Mouse (Mus musculus) heart, adult 11 months (tissue): ENCODE data around the gene Trp53inp2.
A peak's percentile ranks its signal among the peaks of the same experiment; 100 is the strongest.

Experiments used
- DNase-seq: peaks from one replicate; pipeline ENCODE4 v3.0.0; 2022

The Trp53inp2 gene

DNA sequence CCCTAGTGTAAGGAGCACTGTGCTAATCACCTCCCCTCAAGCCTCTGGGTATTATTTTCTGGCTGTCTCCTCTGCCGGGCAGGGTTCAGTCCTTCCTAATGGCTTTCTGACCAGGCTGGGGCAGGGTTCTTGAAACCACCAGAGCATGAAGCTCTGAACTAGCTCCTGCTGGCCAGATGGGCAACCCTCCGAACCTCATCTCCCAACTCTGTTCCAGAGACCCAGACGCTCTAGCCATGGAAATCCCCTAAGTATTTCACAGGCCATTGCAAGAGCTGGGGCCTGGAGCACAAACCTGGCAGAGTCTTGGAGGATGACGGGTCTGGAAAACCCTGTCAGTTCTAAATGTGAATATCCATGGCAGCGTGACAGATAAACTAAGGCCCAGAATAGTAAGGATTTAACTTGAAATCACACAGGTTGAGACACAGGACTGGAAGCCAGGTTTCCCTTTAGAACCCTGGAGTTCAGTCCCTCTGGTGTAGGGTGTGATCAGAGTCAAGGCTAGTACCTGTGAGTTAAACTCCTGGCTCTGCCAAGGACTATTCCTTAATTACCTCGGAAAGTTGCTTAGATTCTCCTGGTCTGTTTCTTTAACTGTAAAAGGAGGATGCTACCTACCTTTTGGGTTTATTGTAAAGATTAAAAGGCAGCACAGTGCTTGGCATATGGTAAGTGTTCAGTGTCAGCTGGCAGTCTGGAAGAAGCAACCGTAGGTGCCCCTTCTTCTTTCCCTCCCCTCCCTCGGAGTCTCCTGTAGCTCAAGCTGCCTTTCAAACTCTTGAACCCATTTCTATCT is at the start of gene Trp53inp2:
Gene Trp53inp2 (plus strand): TSS at position 799 of the 799 bp plus-strand sequence.
- peak; percentile 91 for DNase-seq

DNA sequence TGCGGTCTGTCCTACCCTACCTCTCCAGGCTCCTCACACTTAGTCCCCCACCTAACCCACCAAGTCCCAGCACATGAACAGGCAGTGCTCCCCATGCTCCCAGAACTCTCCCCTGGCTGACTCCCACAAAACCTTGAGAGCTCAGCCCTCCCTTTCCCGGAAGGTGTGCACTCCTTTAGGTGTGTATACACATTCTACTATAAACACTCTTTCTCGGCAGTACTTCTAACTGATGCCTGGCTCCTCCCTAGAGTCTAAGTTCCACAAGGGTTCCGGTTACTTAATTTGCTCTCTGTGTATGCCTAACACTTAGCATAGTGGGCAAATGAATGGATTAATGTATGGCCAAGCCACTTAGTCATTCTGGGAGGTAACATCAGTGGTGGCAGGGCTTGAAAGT is 49.5 kb upstream of the Trp53inp2 start:
- DNase-seq = no peak

DNA sequence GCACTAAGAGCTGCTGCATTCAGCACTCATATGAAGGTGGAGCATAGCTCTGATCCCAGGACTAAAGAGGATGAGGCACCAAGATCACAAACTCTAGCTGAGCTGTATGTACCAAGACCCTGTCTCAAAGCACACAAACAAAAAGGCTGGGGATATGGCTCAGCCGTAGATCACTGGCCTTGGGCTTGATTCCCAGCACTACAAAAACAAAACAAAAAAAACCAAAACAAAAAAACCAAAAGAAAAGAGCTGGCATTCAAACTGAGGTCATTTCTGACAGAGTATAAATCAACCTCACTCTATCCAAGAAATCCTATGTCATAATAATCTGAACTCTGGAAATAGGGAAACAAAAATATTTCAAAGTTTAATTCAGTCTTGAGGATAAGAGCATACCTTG is 47.4 kb upstream of the Trp53inp2 start:
- peak; percentile 34 for DNase-seq

DNA sequence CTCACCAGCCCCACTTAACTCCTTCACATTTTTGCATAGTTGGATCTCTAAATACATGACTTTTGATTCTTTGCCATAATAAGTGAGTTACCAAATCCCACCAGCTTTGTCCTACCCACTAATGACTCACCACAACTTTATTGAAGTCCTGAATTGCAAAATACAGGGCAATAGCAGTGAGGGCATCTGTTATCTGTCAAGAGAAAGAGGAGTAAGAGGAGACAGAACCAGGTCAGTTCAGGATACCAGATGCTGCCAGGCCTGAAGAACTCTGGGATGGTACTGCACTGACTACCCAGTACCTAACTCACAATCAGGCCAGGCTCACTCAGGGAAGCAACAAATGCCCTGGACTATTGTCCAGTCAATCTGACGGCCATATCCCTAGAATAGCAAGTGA is 45.6 kb upstream of the Trp53inp2 start:
- peak; percentile 68 for DNase-seq

DNA sequence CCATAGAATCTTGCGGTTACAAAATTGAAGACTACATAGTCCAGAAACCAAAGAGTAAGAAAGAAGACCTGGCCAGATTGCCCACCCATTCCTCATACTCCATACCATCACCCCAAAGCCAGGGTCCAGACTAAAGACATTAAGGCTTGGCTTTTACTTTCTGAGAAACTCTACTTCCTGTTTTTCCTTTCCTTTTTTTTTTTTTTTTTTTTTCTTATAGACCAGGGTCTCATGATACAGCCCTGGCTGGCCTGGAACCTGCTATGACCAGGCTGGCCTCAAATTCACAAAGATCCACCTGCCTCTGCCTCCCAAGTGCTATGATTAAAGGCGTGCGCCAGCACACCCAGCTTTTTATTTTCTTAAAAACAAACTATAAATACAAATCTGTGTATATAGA is 44.6 kb upstream of the Trp53inp2 start:
- no peak for DNase-seq

DNA sequence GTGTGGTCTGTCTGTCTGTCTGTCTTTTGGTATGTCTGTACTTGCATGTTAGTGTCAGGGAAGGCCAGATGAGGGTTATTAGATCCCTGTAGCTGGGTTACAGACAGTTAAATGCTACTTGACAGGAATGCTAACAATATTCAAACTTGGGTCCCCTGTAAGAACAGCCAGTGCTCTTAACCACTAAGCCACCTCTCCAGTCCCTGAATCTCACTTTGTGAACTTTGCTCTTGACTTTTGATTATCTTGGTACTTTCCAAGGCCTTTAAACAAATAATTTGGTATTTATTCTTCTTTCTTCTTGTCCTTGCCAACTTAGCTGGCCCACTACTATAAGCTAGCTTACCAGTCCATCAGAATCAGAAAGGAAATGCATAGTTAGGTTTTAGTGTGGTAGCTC is 40.7 kb upstream of the Trp53inp2 start:
- no peak for DNase-seq

DNA sequence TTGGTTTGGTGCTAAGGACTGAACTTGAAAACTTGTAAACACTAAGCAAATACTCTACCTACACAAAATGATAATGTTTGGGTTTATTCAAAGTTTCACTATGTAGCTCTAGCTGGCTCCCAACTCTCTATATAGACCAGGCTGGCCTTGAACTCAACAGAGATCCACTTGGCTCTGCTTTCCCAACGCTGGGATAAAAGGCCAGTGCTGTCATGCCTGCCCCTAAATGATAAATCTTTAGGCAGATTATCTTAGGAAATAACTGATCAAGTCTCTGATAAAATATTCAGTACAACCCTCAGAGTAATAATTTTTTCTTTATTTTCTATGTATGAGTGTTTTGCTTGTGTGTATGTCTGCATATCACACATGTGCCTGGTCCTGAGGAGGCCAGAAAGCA is 34.2 kb upstream of the Trp53inp2 start:
- no peak for DNase-seq

DNA sequence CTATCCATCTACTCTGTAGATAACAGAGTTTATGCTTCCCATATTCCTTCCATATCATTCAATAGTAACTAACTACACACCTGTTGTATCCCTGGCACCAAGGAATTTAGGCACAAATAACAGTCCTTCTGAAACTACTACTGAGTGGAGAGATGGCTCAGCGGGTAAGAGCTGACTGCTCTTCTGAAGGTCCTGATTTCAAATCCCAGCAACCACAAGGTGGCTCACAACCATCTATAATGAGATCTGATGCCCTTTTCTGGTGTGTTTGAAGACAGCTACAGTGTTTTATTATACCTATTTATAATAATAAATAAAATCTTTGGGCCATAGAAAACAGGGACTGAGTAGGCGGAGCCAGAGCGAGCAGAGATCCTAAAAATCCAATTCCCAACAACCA is 26.5 kb upstream of the Trp53inp2 start:
- peak; percentile 52 for DNase-seq

DNA sequence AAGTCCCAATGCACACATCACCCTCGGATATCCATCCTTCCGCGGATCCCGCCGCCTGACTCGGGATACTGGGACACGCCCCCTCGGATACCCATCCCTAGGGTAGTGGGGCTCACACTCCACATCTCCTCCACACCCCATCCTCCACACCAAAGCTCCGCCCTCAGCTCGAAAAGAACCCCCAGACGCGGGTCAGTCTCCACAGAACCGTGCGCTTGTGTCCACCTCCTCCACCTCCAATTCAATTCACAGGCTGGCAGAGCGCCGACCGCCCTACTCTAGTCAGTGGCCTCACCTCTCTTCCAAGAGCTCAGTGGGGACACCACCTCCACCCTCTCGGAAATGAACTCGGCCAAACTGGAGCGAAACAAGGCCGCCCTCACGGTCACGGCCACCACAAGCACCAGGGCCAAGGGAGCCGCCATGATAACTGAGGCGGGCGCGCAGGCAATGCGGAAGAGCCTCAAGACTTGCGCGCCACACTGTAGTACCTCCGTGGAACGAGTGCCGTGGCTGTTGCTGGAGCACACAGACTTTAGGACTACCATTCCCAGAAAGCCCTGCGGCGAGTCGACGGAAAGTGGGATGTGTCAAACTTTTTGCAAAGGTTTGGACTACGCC is 23.8 kb upstream of the Trp53inp2 start, which contains the start of gene Pigu:
Gene Pigu (minus strand): TSS at position 460 of the 621 bp plus-strand sequence.
- peak; percentile 99 for DNase-seq

DNA sequence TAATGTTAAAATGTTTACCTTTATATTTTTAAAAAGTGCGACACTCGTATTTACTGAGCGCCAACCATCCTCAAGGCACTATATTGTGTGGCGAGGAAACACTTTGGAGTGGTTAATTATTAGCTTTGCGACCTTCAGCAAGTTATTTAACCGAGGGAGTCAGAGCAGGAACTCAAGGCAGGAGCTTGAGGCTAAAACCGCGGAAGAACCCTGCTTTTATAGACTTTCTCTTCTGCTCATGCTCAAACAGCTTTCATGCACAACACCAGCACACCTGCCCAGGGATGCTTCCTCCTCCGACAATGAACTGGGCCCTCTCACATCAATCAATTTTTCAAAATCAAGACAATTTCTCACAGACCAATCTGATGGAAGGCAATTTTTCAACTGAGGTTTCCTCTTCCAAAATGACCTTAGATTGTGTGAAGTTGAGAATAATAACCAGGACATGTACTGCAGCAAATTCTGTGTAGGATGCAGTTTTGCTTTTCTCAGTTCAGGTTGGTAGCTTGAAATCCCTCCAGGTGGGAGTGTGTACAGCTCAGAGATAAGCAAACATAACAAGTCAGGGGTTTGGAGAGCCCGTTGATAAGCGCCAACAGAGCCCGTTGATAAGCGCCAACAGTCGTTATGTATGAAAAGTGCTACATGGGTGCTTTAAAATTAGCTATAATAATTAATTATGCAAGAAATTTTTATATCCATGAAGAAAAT is 23.0 kb upstream of the Trp53inp2 start:
- DNase-seq = peak; percentile 70

DNA sequence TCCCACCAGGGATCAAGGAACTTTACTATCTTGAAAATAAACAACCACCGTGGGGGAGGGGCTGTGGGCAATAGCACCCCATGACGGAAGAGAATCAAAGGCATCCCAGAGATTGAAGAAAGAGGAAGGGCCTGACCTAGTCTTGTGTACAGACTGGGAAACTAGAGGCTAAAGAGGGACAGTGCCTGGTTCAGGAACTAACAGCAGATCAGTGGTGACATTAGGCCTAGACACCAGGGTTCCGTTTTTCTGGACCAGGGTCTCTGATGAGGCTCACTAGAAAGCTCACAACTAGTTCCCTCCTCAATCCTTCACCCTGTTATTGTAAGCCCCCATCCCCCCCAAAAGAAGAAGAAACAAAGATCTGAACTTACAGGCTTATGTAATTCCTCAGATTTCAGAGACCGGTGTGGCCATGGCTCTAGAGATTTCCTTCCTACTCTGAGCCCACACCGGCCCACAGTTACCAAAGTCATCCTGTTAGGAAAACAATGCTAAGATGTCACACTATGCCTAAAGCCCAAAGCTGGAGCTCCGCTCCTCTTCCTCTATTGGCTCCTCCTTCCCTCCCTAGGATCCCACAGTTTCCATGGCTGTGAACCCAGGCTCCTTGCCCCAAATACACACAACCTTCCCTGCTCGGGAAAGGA is 13.1 kb upstream of the Trp53inp2 start:
- DNase-seq = peak; percentile 90

DNA sequence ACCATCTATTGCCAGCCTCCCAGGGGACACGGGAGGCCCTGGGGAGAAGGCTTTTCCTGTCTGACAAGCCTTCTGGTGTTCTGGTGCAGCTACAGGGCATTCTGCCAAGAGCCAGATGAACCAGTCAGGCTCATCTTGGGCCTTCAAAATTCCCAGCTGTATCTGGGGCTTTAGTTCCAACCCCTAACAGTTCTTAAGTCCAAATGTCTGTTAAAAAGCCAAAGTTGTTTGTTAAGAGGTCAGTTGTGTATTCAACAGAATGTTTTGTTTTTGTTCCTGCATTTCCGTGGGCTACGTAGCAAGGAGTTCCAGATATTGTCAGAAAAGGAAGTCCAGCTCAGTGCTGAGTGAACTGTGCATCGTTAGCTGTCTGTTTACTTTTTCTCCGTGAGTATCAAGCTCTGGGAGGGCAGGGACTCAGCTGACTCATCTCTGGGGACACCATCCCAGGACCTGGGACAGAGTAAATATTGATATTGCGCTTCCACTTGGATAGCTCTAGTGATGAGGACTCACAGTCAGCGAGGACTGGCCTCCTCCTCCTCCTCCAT is 11.5 kb upstream of the Trp53inp2 start:
- DNase-seq = peak; percentile 98

DNA sequence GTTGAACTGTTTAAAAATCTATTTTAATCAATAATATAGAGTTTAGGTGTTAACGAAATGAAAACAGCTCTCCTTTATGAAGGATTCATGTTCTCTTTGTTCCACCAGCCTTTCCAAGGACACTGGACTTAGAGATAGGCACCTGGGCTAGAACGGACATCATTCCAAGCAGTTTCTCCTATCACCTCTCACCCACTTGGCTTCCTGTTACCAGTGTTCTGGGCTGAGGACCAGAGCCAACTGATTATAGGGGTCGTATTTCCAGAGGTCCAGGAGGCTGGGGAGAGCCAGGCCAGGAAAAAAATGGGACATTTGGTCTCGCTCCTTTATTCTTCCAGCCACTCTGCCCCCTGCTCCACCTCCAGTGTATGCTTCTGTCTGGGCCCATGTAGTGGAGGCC is 8.4 kb upstream of the Trp53inp2 start:
- DNase-seq = peak; percentile 92

DNA sequence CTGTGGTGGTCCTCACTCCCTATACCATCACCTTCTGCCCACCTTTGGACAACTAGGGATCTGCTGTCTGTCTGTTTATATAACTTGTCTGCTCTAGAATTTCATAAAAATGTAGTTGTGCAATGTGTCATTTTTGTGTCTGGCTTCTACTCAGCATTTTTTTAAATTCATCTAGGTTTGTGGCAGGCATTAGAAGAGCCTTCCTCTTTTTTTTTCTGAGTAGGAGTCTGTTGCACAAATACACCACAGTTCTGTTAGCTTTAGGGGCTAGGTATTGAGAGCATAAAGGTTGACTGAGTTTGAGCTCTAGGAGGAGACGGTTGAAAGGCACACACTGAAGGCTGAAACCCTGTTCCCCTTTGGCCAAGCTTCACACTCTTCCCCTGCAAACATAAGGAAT is 7.6 kb upstream of the Trp53inp2 start:
- no peak for DNase-seq

DNA sequence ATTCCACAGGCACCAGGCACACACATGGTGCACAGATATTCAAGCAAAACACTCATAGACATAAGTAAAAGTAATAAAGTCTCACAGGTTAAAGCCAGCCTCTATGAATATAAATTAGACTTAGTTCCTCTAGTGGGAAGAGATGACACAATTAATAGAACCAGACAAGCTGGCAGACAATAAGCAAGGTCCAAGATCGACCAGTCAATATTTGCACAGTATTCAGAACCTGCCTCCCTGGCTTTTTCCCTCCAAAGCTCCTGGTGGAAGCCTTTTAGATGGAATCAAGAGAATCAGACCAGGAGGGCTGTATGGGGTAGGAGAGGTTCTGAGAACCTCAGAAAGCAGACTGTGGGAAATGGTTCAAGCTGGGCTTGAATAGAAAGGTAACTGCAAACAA is 7.0 kb upstream of the Trp53inp2 start:
- no peak for DNase-seq

DNA sequence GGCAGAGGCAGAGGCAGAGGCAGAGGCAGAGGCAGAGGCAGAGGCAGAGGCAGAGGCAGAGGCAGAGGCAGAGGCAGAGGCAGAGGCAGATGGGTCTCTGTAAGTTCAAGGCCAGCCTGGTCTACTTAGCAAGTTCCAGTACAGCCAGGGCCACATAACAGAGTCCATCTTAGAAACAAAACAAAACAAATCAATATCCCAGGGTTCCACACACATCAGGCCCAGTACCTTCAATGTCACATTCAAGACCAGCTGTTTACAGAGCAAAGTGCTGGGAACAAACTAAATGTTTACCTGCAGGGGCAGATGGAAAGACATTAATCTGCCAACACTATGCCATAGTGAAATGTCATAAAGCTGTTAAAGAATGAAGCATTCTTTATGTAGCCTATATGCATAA is 6.3 kb upstream of the Trp53inp2 start:
- DNase-seq = no peak

DNA sequence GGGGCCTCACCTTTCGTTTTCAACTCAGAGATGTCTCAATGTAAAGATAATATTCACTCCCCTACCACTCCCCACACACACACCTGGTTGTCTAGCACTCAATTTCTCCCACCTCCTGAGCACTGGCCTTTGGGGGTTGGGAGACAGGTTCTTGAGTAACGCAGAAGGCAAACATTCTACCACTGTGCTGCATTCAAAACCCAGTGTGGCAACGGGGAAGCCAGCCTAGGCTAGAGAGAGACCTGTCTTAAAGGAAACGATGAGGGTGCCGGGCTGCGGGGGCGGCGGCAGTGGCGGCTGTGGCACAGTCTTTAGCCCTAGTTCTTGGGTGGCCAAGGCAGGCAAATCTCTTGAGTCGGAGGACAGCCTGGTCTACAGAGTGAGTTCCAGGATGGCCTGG is 4.7 kb upstream of the Trp53inp2 start:
- peak; percentile 81 for DNase-seq

DNA sequence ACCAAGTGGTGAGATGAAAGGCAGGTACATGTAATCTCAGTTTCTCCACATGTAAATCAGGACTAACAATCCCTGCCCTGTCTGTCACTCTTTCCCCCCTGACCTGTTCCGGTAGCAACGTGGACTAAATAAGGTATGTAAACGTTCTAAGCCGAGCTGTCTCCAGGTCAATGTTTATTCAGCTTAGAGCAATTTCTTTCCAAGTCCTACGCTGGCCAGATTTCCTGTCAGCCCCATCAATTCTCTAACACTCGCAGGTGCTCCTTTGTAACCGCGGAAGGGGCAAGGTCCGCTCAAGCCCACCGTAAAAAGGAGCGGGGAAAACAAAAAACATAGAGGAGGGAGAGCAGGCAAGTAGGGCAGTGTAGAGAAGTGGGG is 190 bp downstream of the Trp53inp2 start:
- DNase-seq = no peak

DNA sequence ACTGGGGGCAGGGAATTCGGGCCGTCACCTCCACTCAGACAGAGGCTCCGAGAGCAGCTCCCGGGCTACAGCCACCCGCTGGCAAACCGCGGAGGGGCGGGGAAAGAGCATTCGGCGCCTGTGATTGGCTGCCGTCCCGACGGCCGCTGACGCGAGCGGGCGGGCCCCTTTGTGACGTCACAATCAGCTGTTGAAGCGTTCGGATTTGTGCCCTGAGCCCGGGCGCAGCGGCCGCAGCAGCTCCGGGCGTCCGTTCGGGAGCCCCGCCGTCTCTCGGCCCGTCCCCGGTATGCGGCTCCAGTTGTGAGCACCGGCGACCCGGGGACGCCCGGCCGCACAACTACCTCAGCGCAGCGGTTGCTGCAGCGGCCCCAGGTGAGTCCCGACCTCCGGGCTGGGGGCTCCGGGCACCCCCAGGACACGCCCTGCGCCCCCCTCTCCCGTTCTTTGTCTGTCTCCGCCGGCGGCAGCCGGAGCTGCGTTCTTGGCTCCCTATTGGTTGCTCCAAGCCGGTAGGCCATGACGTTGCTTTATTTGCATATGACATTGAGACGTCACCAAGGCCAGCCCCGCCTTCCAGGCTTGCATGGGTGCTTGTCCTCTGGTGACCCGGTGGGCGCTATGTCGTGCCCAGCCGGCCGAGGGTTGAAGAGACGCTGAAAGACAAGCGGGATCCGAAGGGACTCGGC is 928 bp downstream of the Trp53inp2 start:
- DNase-seq = peak; percentile 100

DNA sequence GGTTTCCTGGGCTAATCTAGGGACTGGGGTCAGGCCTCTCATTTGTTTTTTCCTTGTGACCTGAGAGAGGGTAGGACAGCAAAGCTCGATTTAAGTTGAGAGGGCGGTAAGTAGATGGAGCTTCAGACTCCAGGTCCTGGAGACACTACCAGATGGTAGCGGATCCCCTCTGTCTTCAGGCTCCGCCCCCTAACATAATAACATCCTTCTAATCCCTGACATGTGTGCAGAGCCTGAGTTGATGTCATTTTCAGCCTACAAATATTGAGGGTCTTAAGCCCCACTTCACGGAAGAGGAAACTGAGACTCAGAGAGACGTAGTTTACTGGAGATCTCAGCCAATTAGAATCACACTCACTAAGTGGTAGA is 1.5 kb downstream of the Trp53inp2 start:
- no peak for DNase-seq

DNA sequence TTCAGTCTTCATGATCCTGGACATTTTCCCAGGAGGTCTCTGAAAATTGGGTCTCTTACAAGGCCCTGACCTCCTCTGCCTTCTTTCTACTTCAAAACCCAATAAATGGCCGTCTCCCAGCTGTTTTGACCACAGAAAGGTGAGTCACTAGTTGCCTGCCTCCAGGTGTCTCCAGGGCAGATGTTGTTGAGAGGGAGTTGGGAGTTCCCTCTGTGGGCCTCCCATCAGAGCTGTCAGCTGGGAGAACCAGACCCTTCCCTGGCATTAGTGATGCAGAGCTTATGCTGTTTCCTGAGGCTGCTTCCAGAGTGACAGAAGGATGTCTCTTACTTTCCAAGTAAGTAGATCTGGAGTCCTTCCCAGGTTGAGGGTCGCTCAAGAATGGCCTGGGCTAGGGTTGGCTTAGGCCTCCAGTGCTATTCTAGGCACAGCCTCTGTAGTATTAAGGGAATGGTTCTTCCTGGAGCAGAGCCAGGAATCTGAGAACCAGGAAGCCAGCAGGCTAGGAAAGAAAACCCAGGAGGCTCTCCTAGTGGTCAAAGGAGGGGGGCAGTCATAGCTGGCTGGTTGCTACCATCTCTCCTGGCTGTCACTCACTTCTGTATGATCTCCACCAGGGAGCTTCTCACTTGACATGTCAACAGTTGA is 2.1 kb downstream of the Trp53inp2 start:
- peak; percentile 97 for DNase-seq

DNA sequence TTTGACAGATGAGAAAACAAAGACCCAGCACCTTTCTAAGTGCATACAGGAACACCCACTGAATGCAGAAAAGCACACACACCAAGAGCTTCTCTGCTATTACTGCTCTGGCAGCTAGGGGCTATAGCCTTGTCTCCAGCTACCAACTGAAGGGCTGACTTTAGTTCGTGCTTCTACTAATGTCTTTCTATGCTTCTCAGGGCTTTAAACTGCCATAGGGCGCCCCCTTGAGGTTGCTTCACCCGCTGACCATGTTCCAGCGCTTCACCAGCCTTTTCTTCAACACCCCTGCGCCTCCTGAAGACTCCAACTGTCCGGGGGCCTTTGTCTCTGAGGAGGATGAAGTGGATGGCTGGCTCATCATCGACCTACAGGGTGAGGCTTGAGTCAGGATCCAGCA is 4.2 kb downstream of the Trp53inp2 start:
- DNase-seq = peak; percentile 97
